Mouse (Mus musculus) cerebellum, adult 2 months (tissue): ENCODE measurements at regions not wholly inside any gene's neighbourhood (a gene's known extent, or its start where the extent isn't known, plus 50 kb on each side); places are given as distances from the start of the nearest gene placed in this dataset.

Experiments used
- DNase-seq, 2 experiments: peaks; one replicate each; pipeline ENCODE4 v3.0.0; 2021
- H3K27ac ChIP-seq: fragments of 200-500 bp; 2 replicates; pipeline ENCODE4 v1.5.1; 2012; ENCODE audit warnings: low read length, control low read depth, inconsistent platforms; ENCODE audit not compliant: insufficient read depth
- H3K27me3 ChIP-seq: fragments of 200-500 bp; 2 replicates; pipeline ENCODE4 v1.6.1; 2012; ENCODE audit warnings: inconsistent platforms, mild to moderate bottlenecking, low read length, moderate library complexity; ENCODE audit not compliant: control insufficient read depth, insufficient read depth
- H3K4me1 ChIP-seq: fragments of 200-500 bp; 2 replicates; pipeline ENCODE4 v1.6.1; 2011; ENCODE audit warnings: low read length; ENCODE audit not compliant: control insufficient read depth, insufficient read depth
- H3K4me3 ChIP-seq: fragments of 200-500 bp; replicated peaks from 2 replicates; pipeline ENCODE3; 2011; ENCODE audit warnings: mild to moderate bottlenecking, low read depth, low read length, control low read depth; ENCODE audit not compliant: insufficient read depth
- CTCF ChIP-seq: fragments of 200-500 bp; IDR thresholded peaks from 2 replicates; pipeline ENCODE4 v1.5.1; 2011; ENCODE audit warnings: low read depth, mild to moderate bottlenecking, control low read depth, low read length, moderate library complexity, borderline replicate concordance; ENCODE audit not compliant: insufficient read depth
- POLR2A ChIP-seq: fragments of 200-500 bp; IDR thresholded peaks from 2 replicates; pipeline ENCODE4 v1.6.1; 2011; ENCODE audit warnings: low read length, control low read depth, borderline replicate concordance; ENCODE audit not compliant: insufficient read depth
- WGBS: fragments of 180-500 bp; shearing (Covaris S2); methylation state at CpG from one replicate; pipeline ENCODE4 v1.1.7; 2018; 5-methylcytosine and 5-hydroxymethylcytosine counted together

- DNase-seq = no peak
- 94% methylated on average over 1 of the region's 1 CpGs for WGBS
- Histone ChIP-seq H3K27ac (no peak overlapping the region), H3K4me3 (no peak overlapping the region), H3K27me3 (no peaks in the 10 kb centered on the region), H3K4me1 (no peaks in the 10 kb centered on the region)
- no peak for TF ChIP-seq CTCF
- TF ChIP-seq POLR2A = no peak
These were observed 133.4 kb downstream of the Samd5 start for GRCm38 (mm10) chr10:9541579-9541978.

GRCm38 (mm10) chr10:9537686-9538085 is 137.3 kb downstream of the Samd5 start:
- WGBS = 90% methylated on average over 3 of the region's 3 CpGs
- no peak for DNase-seq
- no peak overlapping the region for H3K4me3 ChIP-seq
- H3K4me1 ChIP-seq = no peaks in the 10 kb centered on the region
- TF ChIP-seq POLR2A (no peak), CTCF (no peak)
- no peak overlapping the region for H3K27ac ChIP-seq
- no peaks in the 10 kb centered on the region for H3K27me3 ChIP-seq

- Histone ChIP-seq H3K27ac (no peak overlapping the region), H3K27me3 (no peaks in the 10 kb centered on the region), H3K4me3 (no peak overlapping the region), H3K4me1 (no peaks in the 10 kb centered on the region)
- WGBS = 28% methylated on average over 8 of the region's 8 CpGs
- TF ChIP-seq CTCF = no peak
- TF ChIP-seq POLR2A = no peak
- DNase-seq = no peak
These were observed 140.5 kb downstream of the Samd5 start for GRCm38 (mm10) chr10:9534552-9534951.

GRCm38 (mm10) chr10:9533283-9533682 is 141.7 kb downstream of the Samd5 start:
- Histone ChIP-seq H3K27me3 (no peaks in the 10 kb centered on the region), H3K4me1 (no peaks in the 10 kb centered on the region), H3K4me3 (no peak overlapping the region), H3K27ac (no peak overlapping the region)
- 48% methylated on average over 2 of the region's 2 CpGs for WGBS
- TF ChIP-seq CTCF = no peak
- TF ChIP-seq POLR2A = no peak
- DNase-seq = no peak

- no peaks in the 10 kb centered on the region for H3K27me3 ChIP-seq
- TF ChIP-seq CTCF (no peak), POLR2A (no peak)
- 49% methylated on average over 5 of the region's 5 CpGs for WGBS
- H3K4me3 ChIP-seq = no peak overlapping the region
- no peak for DNase-seq
- H3K27ac ChIP-seq = no peak overlapping the region
- H3K4me1 ChIP-seq = no peaks in the 10 kb centered on the region
These were observed 143.1 kb downstream of the Samd5 start for GRCm38 (mm10) chr10:9531931-9532330.

- TF ChIP-seq POLR2A (no peak), CTCF (no peak)
These were observed 145.6 kb downstream of the Samd5 start for GRCm38 (mm10) chr10:9529408-9529807.

GRCm38 (mm10) chr10:9528066-9528465 is 146.9 kb downstream of the Samd5 start:
- no peaks in the 10 kb centered on the region for H3K4me1 ChIP-seq
- no peak for DNase-seq
- H3K4me3 ChIP-seq = no peak overlapping the region
- no peak overlapping the region for H3K27ac ChIP-seq
- WGBS = 83% methylated on average over 4 of the region's 4 CpGs
- TF ChIP-seq POLR2A (no peak), CTCF (no peak)
- no peaks in the 10 kb centered on the region for H3K27me3 ChIP-seq

More at GRCm38 (mm10) chr10:9529408-9529807, 145.6 kb downstream of the Samd5 start:
- WGBS = 76% methylated on average over 7 of the region's 7 CpGs
- Histone ChIP-seq H3K4me3 (no peak overlapping the region), H3K27me3 (no peaks in the 10 kb centered on the region), H3K27ac (no peak overlapping the region), H3K4me1 (no peaks in the 10 kb centered on the region)
- no peak for DNase-seq

- WGBS = 61% methylated on average over 12 of the region's 12 CpGs
- no peak overlapping the region for H3K4me3 ChIP-seq
- no peak for DNase-seq
- H3K4me1 ChIP-seq = no peaks in the 10 kb centered on the region
- TF ChIP-seq POLR2A = no peak
- TF ChIP-seq CTCF = no peak
- no peak overlapping the region for H3K27ac ChIP-seq
- no peaks in the 10 kb centered on the region for H3K27me3 ChIP-seq
These were observed 165.1 kb downstream of the Samd5 start for GRCm38 (mm10) chr10:9509764-9510390.
